Mouse (Mus musculus) neural tube, embryonic 13.5 days (tissue): ENCODE results near the gene Olfr1415. TPM values are rescaled to one million over a fixed set of nuclear protein-coding genes. Genes with fewer than 3 reads are reported as not detected.

Source experiments
- ATAC-seq: fragments of 200-750 bp; cut with Nextera tagmentation; 2 replicates; pipeline ENCODE4 v1.8.0; 2017; ENCODE audit warnings: low read depth, mild to moderate bottlenecking, moderate TSS enrichment, moderate library complexity
- H3K27ac ChIP-seq: fragments of 300-500 bp; sonication (generic); replicated peaks from 2 replicates; pipeline ENCODE4 v1.5.1; 2015; ENCODE audit warnings: moderate library complexity, mild to moderate bottlenecking, inconsistent platforms
- H3K27me3 ChIP-seq: fragments of 300-500 bp; sonication (generic); 2 replicates; pipeline ENCODE4 v1.6.1; 2015; ENCODE audit warnings: mild to moderate bottlenecking, inconsistent platforms
- H3K36me3 ChIP-seq: fragments of 300-500 bp; sonication (generic); 2 replicates; pipeline ENCODE4 v1.6.1; 2015; ENCODE audit warnings: mild to moderate bottlenecking, inconsistent platforms
- H3K4me1 ChIP-seq: fragments of 300-500 bp; sonication (generic); replicated peaks from 2 replicates; pipeline ENCODE4 v1.6.1; 2015; ENCODE audit warnings: inconsistent platforms
- H3K4me2 ChIP-seq: fragments of 300-500 bp; sonication (generic); 2 replicates; pipeline ENCODE4 v1.6.1; 2015; ENCODE audit warnings: inconsistent platforms, mild to moderate bottlenecking, moderate library complexity
- H3K4me3 ChIP-seq: fragments of 300-500 bp; sonication (generic); 2 replicates; pipeline ENCODE4 v1.5.1; 2015; ENCODE audit warnings: mild to moderate bottlenecking, inconsistent platforms
- H3K9ac ChIP-seq: fragments of 300-500 bp; sonication (generic); 2 replicates; pipeline ENCODE4 v1.6.1; 2015; ENCODE audit warnings: moderate library complexity, mild to moderate bottlenecking, inconsistent platforms
- H3K9me3 ChIP-seq: fragments of 300-500 bp; sonication (generic); 2 replicates; pipeline ENCODE4 v1.6.1; 2016; ENCODE audit warnings: inconsistent platforms
- WGBS: fragments of 180-500 bp; shearing (Covaris S2); methylation state at CpG from one replicate; pipeline ENCODE4 v1.1.7; 2015; 5-methylcytosine and 5-hydroxymethylcytosine counted together
- microRNA-seq: library from miRNA; unstranded; fragments of <30 nt; microRNA quantifications from one replicate; pipeline ENCODE4, GENCODE M21; 2016
- polyA plus RNA-seq: library from polyadenylated mRNA; unstranded; fragments of >200 nt; fragmentation: Nextera tagmentation; extraction: Ambion mirVana; gene quantifications from 2 replicates; pipeline ENCODE4 v1.2.1, GENCODE M21; 2015

Gene Olfr1415
- polyA plus RNA-seq, 1 experiment from 2014 or later, result not detected

DNA sequence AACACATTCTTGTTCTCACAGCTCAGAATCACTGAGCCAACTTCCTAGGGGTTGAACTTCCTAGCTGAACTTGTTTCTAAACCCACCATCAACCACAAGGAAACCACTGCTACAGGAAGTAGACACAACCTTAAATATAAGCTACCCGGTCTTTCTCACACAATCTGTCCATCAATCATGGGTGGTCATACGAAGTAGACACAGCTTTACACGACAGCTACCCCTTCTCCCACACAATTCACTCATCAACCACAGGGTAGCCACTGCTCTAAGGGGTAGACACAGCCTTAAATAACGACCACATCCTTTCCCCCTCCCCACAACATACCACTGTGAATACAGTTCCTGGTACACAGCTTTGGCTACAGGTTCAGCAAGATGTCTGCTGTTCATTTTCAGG lies 27.0 kb downstream of the Olfr1415 start:
- peaks cover 71% of the 10 kb centered on the region for H3K36me3 ChIP-seq
- no peaks in the 10 kb centered on the region for H3K9me3 ChIP-seq
- H3K4me2 ChIP-seq, result no peak overlapping the region
- H3K4me1 ChIP-seq, result peaks cover 13% of the 10 kb centered on the region
- no peak for ATAC-seq
- no peak overlapping the region for H3K27ac ChIP-seq
- no peaks in the 10 kb centered on the region for H3K27me3 ChIP-seq
- no peak overlapping the region for H3K4me3 ChIP-seq
- 91% methylated on average over 4 of the region's 4 CpGs for WGBS
- H3K9ac ChIP-seq, result no peak overlapping the region

DNA sequence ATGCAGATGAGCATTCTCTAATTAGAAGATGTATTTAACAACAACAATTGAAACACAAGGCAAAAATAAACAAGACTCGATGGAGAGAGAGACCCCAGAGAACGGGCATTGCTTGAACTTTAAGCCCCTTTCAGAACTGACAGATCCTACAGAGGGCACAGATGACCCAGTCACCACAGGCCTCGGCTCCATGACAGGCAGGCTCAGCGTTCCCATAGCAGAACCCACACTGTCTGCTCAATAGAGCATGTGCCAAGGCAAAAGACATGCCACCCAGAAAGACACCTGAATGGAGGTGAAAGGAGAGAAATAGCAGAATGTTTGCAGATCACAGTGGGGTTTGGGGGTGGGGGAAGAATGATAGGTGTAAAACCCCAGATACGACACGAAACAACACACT lies 37.5 kb downstream of the Olfr1415 start:
- Histone ChIP-seq H3K4me2 (no peak overlapping the region), H3K4me3 (no peak overlapping the region), H3K27ac (no peak overlapping the region), H3K9me3 (0 out of 2 replicates have a peak, but pooled peaks cover 6% of the 10 kb centered on the region), H3K27me3 (no peaks in the 10 kb centered on the region), H3K9ac (no peak overlapping the region), H3K36me3 (peaks cover 91% of the 10 kb centered on the region), H3K4me1 (no peaks in the 10 kb centered on the region)
- WGBS, result 92% methylated on average over 6 of the region's 6 CpGs
- no peak for ATAC-seq

DNA sequence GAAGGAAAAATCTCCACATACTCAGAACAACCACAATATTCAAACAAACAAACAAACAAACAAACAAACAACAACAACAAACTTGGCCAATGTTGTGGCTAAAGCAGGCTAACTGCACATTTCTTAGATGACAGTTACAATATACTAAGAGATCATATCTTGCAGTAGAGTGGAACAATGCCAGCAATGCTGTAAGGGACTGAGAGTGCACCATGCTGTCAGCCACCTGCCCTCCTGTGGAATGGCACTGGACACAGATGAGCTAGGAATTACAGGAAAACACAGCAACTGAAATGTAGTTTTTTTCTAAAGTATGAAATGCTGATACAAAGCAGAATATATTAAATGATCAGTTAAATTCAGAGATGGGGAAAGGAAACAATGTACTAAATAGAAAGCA lies 38.1 kb downstream of the Olfr1415 start:
- Histone ChIP-seq H3K36me3 (peaks cover 91% of the 10 kb centered on the region), H3K27ac (no peak overlapping the region), H3K4me1 (no peaks in the 10 kb centered on the region), H3K9me3 (0 out of 2 replicates have a peak, but pooled peaks cover 6% of the 10 kb centered on the region), H3K9ac (no peak overlapping the region), H3K27me3 (no peaks in the 10 kb centered on the region), H3K4me2 (no peak overlapping the region), H3K4me3 (no peak overlapping the region)
- ATAC-seq, result no peak

DNA sequence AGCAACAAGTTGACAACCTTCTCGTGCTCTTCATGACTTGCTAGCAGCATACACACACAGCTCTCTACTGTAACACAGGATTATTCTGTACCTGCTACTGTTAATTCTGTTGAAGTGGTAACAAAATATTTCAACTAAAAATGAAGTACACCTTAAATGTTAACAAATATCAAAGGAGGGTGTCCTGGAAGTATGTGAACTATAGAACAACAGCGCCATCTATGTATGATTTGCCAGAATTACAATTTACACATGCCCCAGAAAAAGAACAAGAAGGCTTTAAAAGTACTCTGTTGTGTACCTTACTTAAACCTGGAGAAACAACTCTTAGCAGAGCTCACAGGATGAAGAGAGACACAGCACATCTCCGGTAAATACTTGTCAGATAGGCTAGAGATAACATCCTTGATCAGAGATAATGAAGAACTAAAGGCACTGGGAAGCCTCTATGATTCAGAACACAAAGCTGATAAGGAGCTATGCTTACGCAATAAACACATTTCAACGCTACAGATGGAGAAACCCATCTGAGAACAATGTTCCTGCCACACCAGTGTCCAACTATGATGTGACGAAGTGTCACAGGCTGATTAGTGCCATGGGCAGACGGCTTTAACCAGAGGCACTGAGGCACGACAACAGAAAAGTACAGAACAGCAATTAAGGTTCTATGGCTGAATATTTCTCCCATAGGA lies 42.0 kb downstream of the Olfr1415 start:
- Histone ChIP-seq H3K36me3 (peaks cover 90% of the 10 kb centered on the region), H3K4me2 (no peak overlapping the region), H3K4me3 (no peak overlapping the region), H3K4me1 (no peaks in the 10 kb centered on the region), H3K27me3 (no peaks in the 10 kb centered on the region), H3K27ac (no peak overlapping the region), H3K9me3 (0 out of 2 replicates have a peak, but pooled peaks cover 6% of the 10 kb centered on the region), H3K9ac (no peak overlapping the region)
- no peak for ATAC-seq
- WGBS, result 79% methylated on average over 8 of the region's 8 CpGs

DNA sequence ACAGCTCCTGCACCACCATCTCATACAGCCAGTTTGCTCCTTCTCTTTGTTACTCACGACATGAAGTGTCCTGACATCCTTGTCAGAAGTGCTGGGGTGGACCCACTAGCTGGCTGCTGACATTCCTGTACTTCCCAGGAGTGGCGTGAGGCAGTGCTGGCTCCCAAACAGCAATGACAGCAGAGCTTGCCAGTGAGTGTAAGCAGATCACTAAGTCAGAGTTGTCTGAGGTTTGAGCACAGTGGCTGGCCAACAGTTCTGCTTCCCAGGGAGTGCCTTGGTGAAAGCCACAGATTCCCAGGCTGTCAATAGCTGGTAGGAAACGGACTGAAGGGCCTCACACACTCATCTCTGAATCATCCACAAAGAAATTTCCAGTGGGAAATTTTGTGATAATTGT lies 47.6 kb downstream of the Olfr1415 start:
- H3K9ac ChIP-seq, result no peak overlapping the region
- H3K27ac ChIP-seq, result no peak overlapping the region
- H3K27me3 ChIP-seq, result no peaks in the 10 kb centered on the region
- no peak overlapping the region for H3K4me2 ChIP-seq
- no peaks in the 10 kb centered on the region for H3K4me1 ChIP-seq
- H3K36me3 ChIP-seq, result peaks cover 95% of the 10 kb centered on the region
- WGBS, result 85% methylated on average over 3 of the region's 3 CpGs
- no peak overlapping the region for H3K4me3 ChIP-seq
- no peaks in the 10 kb centered on the region for H3K9me3 ChIP-seq
- no peak for ATAC-seq

DNA sequence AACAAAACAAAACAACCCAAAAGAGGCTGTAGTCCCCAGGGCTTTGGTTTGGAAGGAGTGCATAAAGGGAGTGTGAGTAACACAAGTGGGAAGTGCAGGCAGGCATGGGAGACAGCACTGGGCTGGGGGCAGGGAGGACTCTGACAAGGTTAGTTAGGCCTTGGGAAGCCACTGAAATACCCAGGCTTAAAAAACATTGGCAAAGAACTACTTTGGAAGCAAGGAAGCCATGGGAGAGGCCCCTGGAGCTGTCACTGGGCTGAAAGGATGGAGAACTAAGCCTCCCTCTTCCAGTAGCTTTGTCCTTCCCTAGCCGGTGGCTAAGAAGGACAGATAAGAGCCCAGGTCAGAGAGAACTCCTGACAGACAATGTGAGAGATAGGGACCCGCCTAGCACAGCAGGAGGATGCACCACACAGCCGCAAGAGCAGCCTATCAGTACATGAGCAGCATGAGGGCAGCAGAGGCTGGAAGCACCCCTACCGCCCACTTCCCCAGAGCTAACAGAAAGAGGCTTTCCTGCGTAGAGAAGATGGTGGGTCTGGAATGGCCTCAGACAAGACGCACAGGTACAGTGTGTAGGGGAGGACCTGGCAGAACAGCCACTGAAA lies 54.3 kb downstream of the Olfr1415 start:
- Histone ChIP-seq H3K9ac (no peak overlapping the region), H3K36me3 (peaks cover 77% of the 10 kb centered on the region)
- WGBS, result 83% methylated on average over 6 of the region's 6 CpGs

DNA sequence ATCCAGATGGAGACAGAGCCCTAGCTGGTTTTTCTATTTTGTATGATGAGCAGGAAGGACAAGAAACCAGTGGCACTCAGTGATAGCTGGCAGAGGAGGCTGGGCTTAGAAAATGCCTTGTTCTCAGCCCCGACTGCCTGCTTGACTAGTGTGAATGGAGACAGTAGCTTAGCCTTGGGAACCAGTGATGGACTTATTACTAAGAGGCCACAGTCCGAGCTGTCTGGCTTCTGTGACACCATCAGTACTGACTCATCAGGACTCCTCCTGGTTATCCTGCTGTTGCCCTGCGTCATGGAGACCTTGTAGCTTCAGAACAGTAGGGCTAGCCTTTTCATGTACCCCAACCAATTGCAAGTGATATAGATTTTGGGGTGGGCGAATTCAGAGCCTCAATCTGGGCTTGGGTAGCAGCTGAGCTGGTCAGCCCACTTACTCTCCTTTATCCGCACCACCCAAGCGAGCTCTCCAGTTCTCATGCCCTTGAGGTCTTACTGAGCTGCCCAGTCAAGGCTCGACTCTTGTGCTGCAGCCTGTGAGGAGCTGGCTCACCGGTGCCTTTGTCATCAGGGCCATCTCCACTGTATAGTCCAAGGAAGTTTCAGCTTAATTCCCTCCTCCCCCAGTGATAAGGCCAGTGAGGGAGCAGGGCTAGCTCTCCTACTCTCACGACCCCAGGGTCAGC lies 55.7 kb downstream of the Olfr1415 start:
- Histone ChIP-seq H3K27me3 (no peaks in the 10 kb centered on the region), H3K9me3 (no peaks in the 10 kb centered on the region), H3K4me2 (no peak overlapping the region), H3K27ac (no peak overlapping the region), H3K4me1 (peaks cover 18% of the 10 kb centered on the region), H3K4me3 (no peak overlapping the region), H3K36me3 (peaks cover 65% of the 10 kb centered on the region), H3K9ac (no peak overlapping the region)
- 91% methylated on average over 9 of the region's 9 CpGs for WGBS
- ATAC-seq, result no peak

More for the DNA sequence above, 54.3 kb downstream of the Olfr1415 start:
- H3K9me3 ChIP-seq, result no peaks in the 10 kb centered on the region
- H3K27ac ChIP-seq, result no peak overlapping the region
- H3K4me1 ChIP-seq, result peaks cover 18% of the 10 kb centered on the region
- H3K4me2 ChIP-seq, result no peak overlapping the region
- no peak for ATAC-seq
- H3K4me3 ChIP-seq, result no peak overlapping the region
- no peaks in the 10 kb centered on the region for H3K27me3 ChIP-seq

Small RNA genes lying within 50 kb of the gene (microRNA-seq; reads per million reads assigned to microRNA genes)
- gene Mir6900, result 3.1 reads per million, percentile 14 among the genes with 10 or more reads in this experiment

Other genes with a start within 250 kb of the Olfr1415 start
- gene Ndufa10, start 22.2 kb downstream of the Olfr1415 start, polyA plus RNA-seq, result 313 and 317 TPM in 2 replicates
- gene Olfr1416, start 11.0 kb downstream of the Olfr1415 start, polyA plus RNA-seq, result not detected in 2 replicates
- gene Olfr1414, start 22.6 kb upstream of the Olfr1415 start, polyA plus RNA-seq, result not detected in 2 replicates
- gene Olfr1413, start 75.2 kb upstream of the Olfr1415 start, polyA plus RNA-seq, result not detected in 2 replicates
- not detected in 2 replicates for gene Olfr1412, start 89.7 kb upstream of the Olfr1415 start, polyA plus RNA-seq
- gene Olfr1411, start 98.3 kb upstream of the Olfr1415 start, polyA plus RNA-seq, result not detected in 2 replicates
- not detected in 2 replicates for gene Olfr1410, start 109.7 kb upstream of the Olfr1415 start, polyA plus RNA-seq
- gene Olfr12, start 121.7 kb upstream of the Olfr1415 start, polyA plus RNA-seq, result not detected in 2 replicates
- 520 and 589 TPM in 2 replicates for gene Cops9, start 145.9 kb upstream of the Olfr1415 start, polyA plus RNA-seq
- gene Otos, start 152.7 kb upstream of the Olfr1415 start, polyA plus RNA-seq, result not detected in 2 replicates